Mouse (Mus musculus) small intestine, adult 2 months (tissue): ENCODE results near the gene Ndst2.

Experiments used
- CTCF ChIP-seq: fragments of 200-500 bp; IDR thresholded peaks from 2 replicates; pipeline ENCODE4 v1.5.1; 2012; ENCODE audit warnings: low read depth, mild to moderate bottlenecking, control low read depth, inconsistent platforms, low read length, moderate library complexity, mixed read lengths; ENCODE audit not compliant: insufficient replicate concordance, insufficient read length; ENCODE audit errors: extremely low read depth
- POLR2A ChIP-seq: fragments of 200-500 bp; IDR thresholded peaks from 2 replicates; pipeline ENCODE4 v1.6.1; 2012; ENCODE audit warnings: low read depth, mild to moderate bottlenecking, control low read depth, inconsistent platforms, low read length, moderate library complexity

DNA sequence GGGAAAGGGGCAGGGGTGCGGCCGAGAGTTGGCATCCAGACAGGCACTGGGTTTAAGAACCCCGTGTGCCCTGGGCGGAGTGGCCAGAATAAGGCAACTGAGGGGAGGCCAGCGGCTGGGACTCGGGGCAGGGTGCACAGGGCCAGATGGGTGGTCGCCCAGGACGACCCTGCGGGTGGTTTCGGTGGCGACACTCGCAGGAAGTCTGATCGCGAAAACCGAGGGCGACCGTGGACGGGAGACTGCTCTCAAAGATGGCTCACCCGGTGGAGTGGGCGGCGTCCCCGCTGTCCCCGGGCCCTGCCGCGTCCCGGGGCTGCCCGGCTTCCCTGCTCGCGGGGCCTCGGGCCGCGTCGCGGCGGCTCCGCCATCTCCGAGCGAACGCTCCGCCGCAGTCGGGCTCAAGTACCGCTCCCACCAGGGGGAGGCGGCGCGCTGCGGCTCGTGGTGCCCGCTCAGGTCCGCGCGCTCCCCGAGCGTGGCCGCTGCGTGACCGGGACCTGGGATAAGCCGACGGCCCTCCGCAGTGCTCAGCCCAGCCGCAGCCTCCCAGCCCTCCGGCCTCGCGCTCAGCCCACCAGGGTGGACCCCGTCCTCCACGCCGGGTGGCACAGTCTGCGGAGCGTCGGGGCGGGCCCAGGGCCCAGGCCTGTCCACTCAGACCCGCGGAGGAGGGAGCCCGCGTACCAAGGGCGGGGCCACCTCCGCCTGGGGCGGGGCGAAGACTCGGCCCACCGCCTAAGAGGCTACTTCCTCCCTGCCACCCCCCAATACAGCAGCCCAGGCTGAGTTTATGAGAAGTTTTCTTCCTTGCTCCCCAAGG is at the start of gene Ndst2:
- TF ChIP-seq CTCF (no peak), POLR2A (peak; percentile 82)
